Mouse (Mus musculus) thymus, postnatal 25 days (tissue): ENCODE data around the gene Akap14.
"Not testable (repeated sequence)": the region's sequence is repeated elsewhere in the genome, so short reads cannot be mapped to it uniquely, and the experiment has no call there.

Experiments used
- DNase-seq: peaks from one replicate; pipeline ENCODE4 v3.0.0; 2022

The Akap14 gene

GRCm38 (mm10) chrX:37168742-37169141 is at the start of gene Akap14:
Gene Akap14, minus strand, starts transcription at chrX:37168842.
- no peak for DNase-seq

- no peak for DNase-seq
These were observed 42.3 kb upstream of the Akap14 start, which contains the start of gene Gm9 for GRCm38 (mm10) chrX:37210941-37211340. Gene Gm9, minus strand, starts transcription at chrX:37211041.

GRCm38 (mm10) chrX:37198676-37199075 is 30.0 kb upstream of the Akap14 start:
- DNase-seq = no peak

- peak; percentile 5 for DNase-seq
These were observed 23.2 kb upstream of the Akap14 start for GRCm38 (mm10) chrX:37191744-37192379.

DNA sequence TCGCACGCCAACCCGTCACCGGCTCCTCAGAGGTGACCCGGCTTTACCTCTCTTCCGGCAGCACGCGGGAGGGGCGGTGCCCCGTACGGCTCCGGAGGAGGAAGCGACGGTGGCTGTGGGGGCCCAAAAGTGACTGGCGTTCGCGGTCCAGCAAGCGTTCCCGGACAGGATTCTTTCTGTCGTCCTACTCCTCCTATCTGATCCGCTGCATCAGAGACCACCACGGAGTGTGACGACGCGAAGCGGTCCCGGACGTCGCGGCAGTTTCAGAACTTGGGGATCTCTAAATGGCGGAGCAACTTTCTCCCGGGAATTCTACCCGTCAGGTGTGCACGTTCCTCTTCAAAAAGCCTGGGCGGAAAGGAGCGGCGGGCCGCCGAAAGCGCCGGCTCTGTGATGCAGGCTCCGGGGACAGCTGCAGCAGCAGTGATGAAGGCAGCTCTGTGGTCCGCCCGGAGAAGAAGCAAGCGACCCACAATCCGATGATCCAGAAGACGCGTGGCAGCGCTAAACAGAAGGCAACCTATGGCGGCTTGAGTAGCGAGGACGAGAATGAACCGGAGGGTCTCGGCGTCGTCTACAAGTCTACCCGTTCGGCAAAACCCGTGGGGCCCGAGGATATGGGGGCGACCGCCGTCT is 22.6 kb upstream of the Akap14 start, which contains the start of the genes Ndufa1 and Rnf113a1:
Gene Ndufa1 (minus strand): TSS at position 59 of the 639 bp plus-strand sequence.
Gene Rnf113a1 (plus strand): TSS at position 141 of the 639 bp plus-strand sequence.
- peak; percentile 83 for DNase-seq

GRCm38 (mm10) chrX:37190755-37191104 is 22.1 kb upstream of the Akap14 start:
- no peak for DNase-seq

DNA sequence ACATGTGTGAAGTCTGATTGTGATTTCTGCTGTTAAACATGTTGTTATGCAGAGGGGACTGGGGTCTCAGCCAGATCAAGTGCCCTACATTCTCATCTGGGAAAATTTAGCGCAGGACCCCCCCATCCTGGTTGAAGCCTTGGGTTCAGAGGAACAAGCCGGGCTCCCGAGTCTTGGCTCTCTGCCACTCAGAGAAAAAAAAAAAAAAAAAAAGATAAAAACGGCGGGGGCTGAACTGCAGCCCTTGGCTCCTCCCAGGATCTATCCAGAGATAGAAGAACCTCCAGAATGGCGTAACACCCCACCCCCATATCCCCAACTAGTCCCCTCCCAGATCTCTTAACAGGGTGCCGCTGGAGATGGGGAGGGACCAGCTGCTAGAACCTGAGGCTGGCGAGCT is 15.8 kb upstream of the Akap14 start:
- not testable (repeated sequence) for DNase-seq

- DNase-seq = peak; percentile 25
These were observed 1.6 kb downstream of the Akap14 start for GRCm38 (mm10) chrX:37167085-37167484.

DNA sequence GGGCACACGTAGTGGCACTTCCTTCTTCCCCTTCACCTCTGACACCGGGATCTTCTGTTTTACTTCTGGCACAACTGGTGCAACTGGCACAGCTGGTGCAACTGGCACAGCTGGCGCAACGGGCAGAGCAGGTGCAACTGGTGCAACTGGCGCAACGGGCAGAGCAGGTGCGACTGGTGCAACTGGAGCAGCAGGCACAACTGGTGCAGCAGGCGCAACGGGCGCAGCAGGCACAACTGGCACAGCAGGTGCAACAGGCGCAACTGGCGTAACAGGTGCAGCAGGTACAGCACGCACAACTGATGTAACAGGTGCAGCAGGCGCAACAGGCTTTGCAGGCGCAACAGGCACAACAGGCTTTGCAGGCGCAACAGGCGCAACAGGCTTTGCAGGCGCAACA is 5.5 kb downstream of the Akap14 start:
- no peak for DNase-seq

GRCm38 (mm10) chrX:37161169-37161568 is 7.5 kb downstream of the Akap14 start:
- DNase-seq = peak; percentile 3

- peak; percentile 2 for DNase-seq
These were observed 10.8 kb downstream of the Akap14 start for GRCm38 (mm10) chrX:37157839-37158238.

DNA sequence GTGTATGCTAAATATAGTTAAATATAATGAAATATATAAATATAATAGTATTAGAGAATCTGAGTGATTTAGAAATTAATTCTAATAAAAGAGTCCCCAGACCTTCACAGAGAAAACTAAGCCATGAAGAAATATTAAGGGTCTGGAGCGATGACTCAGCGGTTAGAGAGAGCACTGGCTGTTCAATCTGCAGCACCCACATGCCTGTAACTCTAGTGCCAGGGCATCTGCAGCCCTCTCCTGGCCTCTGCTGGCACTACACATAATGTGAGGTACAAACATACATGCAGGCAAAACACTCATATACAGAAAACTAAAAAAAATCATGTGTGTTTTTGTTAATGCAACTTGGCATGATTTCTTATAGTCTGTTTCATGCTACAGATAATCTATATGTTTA is 23.7 kb downstream of the Akap14 start:
- DNase-seq = peak; percentile 43

DNA sequence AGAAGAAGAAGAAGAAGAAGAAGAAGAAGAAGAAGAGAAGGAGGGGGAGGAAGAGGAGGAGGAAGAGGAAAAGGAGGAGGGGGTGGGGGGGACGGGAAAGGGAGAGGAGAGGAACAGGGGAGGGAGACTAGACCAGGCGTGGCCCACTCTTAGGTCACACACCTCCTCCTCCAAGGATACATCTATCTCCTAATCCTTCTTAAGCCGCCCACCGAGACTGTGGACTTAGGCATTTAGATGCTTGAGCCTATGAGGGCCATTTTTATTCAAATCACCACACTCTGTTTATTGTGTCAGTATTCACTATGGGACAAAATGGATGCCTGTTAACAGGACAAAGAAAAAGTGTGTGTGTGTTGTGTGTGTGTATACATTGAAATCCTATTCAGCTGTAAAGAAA is 24.1 kb downstream of the Akap14 start:
- not testable (repeated sequence) for DNase-seq

DNA sequence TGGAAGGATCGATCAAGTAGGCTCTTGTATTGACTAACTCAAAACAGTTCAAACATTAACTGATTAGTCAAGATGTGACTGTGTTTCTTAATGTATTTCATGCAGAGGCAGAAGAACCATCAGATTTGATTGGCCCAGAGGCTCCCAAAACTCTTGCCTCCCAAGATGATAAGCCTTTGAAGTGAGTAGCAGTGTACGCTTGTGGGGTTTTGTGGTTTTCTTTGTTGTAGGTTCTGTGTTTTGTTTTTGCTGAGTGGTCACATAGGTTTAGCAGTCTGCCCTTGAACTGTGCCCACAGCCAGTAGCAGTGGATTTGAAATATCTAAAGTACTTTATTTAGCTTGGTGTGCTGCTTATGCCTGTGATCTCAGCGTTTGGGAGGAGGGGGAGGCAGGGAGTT is 26.9 kb downstream of the Akap14 start:
- DNase-seq = no peak

DNA sequence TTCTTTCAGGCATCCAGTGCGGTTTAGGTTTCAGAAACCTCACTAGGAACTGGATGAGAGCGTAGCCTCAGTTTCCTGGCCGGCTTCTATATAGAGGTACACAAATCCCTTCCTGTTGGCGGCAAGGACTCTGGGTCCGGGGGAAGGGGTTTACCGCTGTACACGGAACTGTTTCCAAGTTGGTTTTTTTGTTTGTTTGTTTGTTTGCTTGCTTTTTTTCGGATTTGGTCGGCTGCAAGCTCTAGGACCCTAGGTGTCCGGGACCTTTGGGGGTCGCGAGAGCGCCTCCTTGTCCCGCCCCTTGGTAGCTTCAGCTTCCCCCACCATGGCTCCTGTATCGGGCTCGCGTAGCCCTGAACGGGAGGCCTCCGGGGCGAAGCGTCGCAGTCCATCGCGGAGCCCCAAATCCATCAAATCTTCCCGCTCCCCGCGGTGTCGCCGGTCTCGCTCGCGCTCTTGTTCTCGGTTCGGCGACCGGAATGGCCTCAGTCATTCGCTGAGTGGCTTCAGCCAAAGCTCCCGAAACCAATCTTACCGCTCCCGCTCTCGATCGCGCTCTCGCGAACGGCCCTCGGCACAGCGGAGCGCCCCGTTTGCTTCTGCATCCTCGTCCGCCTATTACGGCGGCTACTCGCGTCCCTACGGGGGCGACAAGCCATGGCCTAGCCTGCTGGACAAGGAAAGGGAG is 41.8 kb downstream of the Akap14 start, which contains the start of gene Nkap:
Gene Nkap (plus strand): TSS at position 125 of the 688 bp plus-strand sequence.
- peak; percentile 77 for DNase-seq

GRCm38 (mm10) chrX:37125511-37125910 is 43.1 kb downstream of the Akap14 start:
- no peak for DNase-seq

- DNase-seq = no peak
These were observed 48.4 kb downstream of the Akap14 start for GRCm38 (mm10) chrX:37120212-37120611.

GRCm38 (mm10) chrX:37119585-37119984 is 49.1 kb downstream of the Akap14 start:
- DNase-seq = no peak

DNA sequence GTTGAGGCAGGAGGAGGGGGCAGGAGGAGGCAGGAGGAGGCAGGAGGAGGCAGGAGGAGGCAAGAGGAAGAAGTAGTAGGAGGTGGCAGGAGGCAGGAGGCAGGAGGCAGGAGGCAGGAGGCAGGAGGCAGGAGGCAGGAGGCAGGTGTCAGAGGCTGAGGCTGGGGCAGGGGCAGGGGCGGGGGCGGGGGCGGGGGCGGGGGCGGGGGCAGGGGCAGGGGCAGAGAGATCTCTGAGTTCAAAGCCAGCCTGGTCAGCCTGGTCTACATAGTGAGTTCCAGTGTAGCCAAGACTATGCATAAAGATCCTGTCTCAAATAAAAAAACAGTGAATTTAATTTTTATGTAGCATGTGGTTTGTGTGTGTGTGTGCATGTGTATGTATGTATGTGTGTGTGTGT is 51.6 kb downstream of the Akap14 start:
- no peak for DNase-seq

- no peak for DNase-seq
These were observed 57.8 kb downstream of the Akap14 start for GRCm38 (mm10) chrX:37110881-37111193.

- DNase-seq = peak; percentile 89
These were observed 58.3 kb downstream of the Akap14 start, which contains the start of gene Upf3b for GRCm38 (mm10) chrX:37110193-37110880. Gene Upf3b, minus strand, starts transcription at chrX:37110322.

- no peak for DNase-seq
These were observed 59.0 kb downstream of the Akap14 start for GRCm38 (mm10) chrX:37109526-37110192.

DNA sequence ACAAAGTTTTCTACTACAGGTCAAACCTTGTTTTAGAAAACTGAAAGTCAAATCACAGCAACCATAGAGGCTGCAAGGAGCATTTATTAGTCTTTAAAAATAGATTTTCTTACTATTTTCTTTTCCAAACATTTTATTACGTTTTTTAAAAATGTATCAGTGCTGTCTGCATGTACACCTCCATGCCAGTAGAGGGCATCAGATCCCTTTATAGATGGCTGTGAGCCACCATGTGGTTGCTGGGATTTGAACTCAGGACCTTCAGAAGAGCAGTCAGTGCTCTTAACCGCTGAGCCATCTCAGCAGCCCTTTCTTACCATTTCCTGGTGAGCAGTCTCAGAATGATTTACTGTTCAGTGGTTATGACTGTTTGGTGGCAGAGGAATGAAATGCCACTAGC is 64.8 kb downstream of the Akap14 start:
- DNase-seq = no peak
